Mouse (Mus musculus) E14TG2a.4 (cell line): ENCODE results near the gene Trpm5.

Experiments
- CTCF ChIP-seq: conservative IDR thresholded peaks from 2 replicates; pipeline ENCODE4 v1.5.1; 2014; ENCODE audit warnings: low read length
- NANOG ChIP-seq: IDR thresholded peaks from 2 replicates; pipeline ENCODE4 v1.6.1; 2014; ENCODE audit warnings: borderline replicate concordance, low read length, mixed read lengths
- POU5F1 ChIP-seq: IDR thresholded peaks from 2 replicates; pipeline ENCODE4 v1.6.1; 2014; ENCODE audit warnings: low read length, borderline replicate concordance

DNA sequence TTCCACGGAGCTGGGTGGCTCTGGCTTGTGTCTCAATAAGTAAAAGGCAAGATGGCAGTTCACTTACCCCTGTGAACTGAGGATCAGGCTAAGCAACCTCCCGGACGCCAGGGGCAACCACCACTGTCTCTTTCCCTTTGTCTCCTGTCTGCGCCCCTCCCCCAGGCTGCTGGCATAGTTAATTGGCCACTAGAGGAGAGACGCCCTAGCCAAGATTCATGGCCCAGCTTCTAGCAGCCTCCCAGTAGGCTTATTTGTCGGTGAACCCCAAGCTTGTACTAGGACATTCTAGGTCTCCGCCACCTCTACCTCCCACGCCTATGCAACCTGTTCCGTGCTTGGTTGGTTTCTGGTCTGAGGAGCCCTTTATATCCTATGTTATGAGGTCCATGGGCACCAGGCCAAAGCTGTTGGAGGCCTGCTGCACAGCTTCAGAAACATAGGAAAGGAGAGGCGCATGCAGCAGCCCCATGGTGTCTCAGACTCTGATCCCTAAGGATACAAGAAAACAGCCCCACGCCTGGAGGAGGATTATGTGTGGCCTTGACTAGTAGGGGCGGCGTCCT is 26.0 kb downstream of the Trpm5 start:
- TF ChIP-seq CTCF = no peak
- TF ChIP-seq NANOG = no peak
- no peak for TF ChIP-seq POU5F1
